Mouse (Mus musculus) embryo, embryonic 11 days (tissue): ENCODE data around the gene Dok4.
"Not testable (repeated sequence)": the region's sequence is repeated elsewhere in the genome, so short reads cannot be mapped to it uniquely, and the experiment has no call there.

Experiments used
- DNase-seq: peaks from one replicate; pipeline ENCODE4 v3.0.0-alpha.2; 2015

Gene Dok4

DNA sequence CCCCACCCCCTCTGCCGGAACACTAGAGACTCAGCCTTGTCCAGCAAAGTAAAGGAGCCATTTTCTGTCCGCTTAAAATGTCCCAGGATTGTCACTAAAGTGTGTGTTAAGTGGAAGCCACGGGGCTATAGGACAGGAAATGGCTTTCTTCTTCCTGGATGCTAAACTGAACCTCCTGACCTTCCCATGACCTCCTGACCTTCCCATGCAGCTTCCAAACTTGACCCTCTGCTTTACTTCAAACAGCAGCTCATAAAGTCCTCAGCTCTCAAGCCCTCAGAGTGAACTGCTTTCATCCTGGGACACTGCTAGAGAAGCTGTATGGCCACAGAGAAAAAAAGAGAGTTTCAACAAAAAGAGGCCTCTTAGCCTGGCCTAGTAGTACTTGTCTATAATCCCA is 690 bp upstream of the Dok4 start:
- no peak for DNase-seq

GRCm38 (mm10) chr8:94875871-94876150 is 319 bp downstream of the Dok4 start:
- no peak for DNase-seq

- DNase-seq, result peak; percentile 19
Measured at GRCm38 (mm10) chr8:94875096-94875870, 847 bp downstream of the Dok4 start.

DNA sequence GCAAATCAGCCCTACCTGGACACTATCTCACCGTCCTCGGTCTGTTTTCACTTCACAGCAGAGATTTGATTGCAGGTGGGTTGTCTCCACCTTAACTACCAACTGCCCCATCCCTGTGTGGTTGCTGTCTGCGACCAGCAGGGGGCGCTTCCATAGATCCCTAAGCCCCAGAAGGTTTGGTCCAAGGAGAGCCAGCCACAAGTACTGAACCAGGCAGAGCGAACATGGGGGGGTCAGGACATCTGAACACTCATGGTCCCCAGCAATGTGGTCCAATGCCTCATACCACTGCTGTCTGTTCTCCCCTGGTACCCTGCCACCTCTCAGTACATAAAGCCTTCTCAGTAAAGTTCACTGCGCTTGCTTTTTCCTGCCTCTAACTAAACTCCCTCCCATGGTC is 1.8 kb downstream of the Dok4 start:
- DNase-seq, result peak; percentile 83

GRCm38 (mm10) chr8:94872576-94872975 is 3.6 kb downstream of the Dok4 start:
- DNase-seq, result no peak

DNA sequence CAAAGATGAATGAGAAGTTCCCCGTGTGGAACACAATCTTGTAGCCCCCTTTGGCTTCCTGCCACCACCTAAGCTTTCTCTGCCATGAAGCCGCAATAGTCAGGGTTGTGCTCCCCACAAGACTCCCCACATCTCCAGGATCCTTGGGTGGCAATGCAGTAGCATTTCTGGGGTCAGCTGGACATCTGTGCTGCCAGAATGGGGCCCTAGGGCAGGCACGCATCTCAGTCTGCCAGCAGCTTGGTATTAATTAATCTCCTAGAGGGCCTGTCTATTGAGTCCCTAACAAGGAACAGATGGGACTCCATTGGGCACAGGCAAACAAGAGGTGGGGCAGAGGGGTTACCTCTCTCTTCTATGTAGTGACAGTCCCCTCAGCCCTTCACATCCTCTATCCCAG is 4.0 kb downstream of the Dok4 start:
- peak; percentile 29 for DNase-seq

DNA sequence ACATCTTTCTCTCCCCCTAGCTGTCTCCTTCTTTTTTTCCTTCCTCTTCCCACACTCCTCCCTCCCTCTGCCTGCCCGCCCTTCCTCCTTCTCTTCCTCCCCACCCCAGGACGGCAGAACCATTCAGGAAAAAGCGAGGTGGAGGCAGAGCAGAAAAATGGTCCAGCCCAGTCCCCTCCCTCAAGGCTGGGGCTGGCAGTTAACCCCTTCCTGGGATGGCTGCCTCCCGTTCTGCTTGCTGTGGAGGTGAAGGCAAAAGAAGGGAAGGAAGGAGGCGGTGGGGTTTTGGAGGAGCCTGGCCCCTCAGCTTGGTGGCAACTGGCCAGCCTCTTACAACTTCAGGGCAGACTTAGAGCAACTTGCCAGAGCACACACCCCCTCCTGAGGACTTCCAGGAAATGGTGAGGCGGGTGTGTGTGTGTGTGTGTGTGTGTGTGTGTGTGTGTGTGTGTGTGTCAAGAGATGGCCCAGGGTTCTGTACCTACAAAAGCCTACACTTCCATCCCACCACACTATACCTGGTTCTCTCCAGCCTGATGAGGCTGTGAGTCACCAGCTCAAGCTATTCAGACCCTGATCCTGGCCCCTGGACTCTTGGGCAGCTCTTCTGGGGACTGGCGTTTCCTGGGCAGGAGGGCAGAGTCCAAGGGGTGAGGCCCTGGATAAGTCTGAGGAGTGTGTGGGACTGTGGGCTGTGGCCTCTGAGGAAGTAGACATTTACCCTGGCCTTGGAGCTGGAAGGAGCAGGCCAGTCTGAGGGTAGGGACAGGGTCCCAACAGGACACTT is 4.8 kb downstream of the Dok4 start:
- DNase-seq, result peak; percentile 78

GRCm38 (mm10) chr8:94870474-94871107 is 5.5 kb downstream of the Dok4 start:
- peak; percentile 17 for DNase-seq

DNA sequence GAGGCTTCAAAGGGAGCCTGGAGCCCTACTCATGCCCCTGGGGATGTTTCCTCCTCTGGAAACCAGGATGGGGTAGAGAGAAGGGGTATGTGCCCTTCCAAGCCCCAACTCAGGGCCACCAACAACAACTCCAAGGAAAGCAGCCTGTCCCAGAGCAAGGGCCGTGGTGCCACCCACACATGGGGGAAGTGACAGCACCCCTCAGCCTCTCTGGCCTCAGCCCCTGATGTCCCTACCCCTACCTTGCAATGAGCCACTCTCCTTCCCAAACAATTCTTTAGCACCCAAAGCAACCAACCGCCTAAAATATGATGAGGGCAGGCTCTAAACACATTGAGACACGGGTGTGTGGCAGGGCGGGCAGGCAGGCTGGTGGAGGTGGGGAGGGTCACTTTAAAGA is 6.1 kb downstream of the Dok4 start:
- DNase-seq, result no peak

DNA sequence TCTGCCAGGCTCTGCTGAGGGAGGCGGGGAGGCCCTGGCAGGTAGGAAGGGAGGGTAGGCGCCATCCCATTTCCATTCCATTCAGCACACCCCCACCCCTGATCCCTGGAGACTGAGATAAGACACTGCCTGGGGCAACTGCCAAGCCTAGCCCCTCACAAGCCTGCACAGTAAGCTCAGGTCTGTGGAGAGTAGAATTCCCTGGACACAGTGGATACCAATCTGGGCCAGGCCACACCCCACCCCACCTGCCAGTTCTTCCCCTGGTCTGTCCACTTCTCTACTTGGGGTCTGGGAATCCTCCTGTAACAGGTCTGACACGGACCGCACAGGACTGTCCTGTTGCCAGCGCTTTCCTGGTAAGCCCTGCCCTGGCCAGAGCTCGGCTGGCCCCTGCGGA is 7.0 kb downstream of the Dok4 start:
- DNase-seq, result no peak

DNA sequence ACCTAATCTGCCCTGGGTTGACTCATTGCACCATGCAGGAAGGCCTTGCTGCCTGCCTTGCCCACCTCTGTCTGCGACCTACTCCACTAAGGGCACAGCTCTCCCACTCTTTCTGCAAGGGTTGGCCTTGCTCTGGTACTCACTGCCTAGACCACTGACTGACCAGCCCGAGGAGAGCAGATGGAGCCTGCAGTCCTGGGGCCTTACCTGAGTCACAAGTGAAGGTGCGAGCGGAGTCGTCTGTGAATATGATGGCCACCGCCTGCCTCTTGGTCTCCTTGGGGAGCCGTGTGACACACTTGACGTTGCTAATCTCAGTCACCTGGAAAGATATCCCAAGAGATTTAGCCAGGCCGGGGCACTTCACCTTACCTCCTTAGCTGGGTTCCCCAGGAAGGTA is 9.2 kb downstream of the Dok4 start:
- no peak for DNase-seq

DNA sequence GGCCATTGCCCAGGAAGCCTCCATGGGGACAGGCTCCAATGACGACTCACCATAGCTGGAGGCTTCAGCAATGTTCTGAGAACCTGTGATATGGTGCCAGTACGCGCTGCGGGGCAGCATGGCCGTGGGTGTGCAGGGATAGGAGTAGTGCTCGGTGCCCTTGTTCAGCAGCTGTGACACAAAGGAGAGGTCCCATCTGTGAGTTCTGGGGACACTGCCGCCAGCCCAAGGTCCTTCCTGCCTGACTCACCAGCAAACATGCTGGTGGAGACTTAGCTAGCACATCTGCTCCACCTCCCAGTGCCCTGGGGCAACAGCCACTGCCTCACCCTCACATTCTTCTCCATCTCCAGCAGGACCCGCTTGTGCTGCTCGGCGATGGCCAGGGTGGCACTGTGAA is 10.8 kb downstream of the Dok4 start:
- DNase-seq, result no peak

DNA sequence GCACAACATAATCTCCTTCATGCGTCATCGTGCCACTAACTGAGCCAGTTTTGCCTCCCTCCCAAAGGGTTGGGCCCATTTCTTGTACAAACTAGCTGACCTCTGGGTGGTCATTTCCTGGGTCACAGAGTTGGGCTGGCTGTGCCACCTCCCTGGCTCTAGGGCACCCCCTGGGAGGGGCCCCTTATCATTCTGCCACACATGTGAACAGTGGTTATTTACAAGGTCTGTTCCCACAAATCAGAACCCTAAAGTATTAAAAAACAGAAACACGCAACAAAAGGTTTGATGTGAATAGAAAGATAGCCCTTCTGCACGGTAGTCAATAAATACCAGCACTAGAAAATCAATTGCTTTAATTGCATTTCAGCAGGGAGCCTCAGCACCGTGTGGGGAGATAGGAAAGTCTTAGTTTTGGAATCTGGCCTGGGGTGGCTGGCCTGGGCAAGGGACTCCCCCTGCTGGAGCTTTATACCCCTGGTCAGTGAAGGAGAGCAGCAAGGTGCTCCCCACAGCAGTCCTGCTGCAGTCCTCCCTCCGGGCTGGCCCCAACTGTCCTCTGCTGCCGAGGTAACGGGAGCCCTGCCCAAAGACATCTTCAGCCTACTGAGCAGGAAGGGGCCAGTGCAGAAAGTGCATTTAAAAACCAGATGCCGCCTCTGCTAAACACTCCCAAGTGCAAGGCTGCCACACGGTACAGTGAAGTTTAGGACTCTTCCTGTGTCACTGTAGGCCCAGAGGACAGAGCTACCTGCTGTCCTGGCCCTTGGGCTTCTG is 12.0 kb downstream of the Dok4 start:
- DNase-seq, result no peak

GRCm38 (mm10) chr8:94862487-94863220 is 13.5 kb downstream of the Dok4 start:
- DNase-seq, result no peak

DNA sequence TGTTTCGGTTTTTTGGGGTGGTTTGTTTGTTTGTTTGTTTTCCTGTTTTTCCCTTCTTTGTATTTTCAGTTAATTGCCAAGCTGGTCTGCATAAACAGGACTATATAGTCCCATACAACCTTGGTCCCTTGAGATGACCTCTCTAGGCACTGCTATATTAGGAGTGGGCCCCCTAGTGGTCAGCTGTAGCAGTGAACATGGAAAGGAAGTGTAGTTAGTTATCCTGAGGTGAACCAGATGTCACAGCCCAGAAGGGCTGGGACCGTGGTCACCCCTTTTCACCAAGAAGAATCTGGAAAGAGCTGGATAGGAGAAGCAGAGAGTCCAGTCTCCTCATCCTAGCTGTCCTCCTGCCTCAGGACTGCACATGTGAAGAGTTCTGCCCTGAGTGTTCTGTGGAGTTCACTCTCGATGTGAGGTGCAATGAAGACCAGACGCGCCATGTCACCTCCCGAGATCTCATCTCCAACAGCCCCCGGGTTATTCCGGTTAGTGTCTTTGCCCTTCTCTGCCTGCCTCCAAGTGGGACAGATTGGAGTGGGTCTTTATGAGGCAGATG is 14.7 kb downstream of the Dok4 start:
- peak; percentile 79 for DNase-seq

- DNase-seq, result peak; percentile 92
Measured at GRCm38 (mm10) chr8:94857346-94858173, 18.6 kb downstream of the Dok4 start, which contains the start of gene Polr2c. Gene Polr2c (plus strand): TSS chr8:94857450.

DNA sequence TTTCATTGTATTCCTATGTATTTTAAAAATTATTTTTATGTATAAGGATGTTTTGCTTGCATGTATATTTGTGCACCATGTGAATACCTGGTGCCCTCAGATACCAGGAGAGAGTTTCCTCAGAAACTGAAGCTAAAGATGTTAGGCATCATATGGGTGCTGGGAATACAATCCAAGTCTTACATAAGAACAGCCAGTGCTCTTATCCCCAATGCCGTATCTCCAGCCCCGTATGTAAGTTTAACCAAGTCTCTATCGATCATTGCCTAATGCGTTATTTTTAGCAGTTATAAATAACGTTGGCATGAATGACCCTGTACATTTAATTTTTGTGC is 19.2 kb downstream of the Dok4 start:
- no peak for DNase-seq

DNA sequence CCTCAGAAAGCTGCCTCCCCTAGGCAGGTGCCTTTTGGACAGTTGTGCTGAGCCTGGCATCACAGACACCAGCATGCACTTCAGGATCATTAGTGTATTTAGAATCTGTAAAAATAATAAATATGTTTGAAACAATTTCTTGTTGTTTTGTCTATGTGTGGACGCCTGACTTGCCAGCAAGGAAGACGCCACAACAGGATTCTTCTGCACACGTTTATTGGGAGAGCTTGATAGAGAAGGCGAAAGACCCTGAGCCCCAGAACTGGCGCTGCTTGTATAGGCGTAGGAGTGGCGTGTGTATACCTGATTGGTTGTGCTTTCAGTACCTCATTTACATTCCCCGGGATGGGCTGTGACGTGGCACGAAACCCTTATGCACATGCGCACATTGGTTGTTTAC is 21.4 kb downstream of the Dok4 start:
- DNase-seq, result not testable (repeated sequence)

DNA sequence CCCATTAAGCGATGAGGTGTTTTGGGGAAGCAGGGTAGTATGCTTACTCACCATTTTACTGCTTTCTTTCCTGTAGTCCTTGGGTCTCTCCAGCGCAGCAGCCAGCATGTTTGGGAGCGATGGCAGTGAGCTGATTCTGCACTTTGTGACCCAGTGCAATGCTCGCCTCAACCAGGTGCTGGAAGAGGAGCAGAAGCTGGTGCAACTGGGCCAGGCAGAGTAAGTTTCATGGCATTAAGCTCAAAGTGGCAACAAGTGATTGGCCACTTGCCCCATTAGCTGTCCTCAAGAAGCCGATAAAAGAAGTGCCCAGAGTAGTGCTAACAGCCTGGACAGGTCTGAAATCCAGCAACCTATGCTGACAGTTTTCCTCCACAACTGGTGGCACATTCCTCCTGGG is 26.1 kb downstream of the Dok4 start:
- DNase-seq, result no peak

- no peak for DNase-seq
Measured at GRCm38 (mm10) chr8:94841183-94841582, 34.9 kb downstream of the Dok4 start.

DNA sequence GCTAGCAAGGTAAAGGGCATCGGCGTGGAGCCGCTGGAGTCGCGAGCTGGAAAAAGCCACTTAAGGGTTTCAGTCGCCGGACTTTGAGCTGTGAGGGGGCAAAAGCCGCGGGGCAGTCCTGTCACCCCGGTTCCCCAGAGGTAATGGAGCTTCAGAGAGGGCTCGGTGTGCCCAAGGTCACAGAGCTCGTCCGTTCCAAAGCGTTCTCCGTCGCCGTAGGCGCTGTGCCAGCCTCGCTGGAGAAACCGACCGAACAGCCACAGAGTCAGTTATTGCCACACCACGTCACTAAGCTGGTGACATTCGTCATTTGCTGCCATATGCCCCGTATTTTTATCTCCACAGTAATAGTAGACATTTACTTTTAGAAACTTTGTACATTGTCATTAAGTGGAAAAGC is 37.5 kb downstream of the Dok4 start:
- DNase-seq, result peak; percentile 55
